Mouse (Mus musculus) heart, embryonic 15.5 days (tissue): ENCODE data around the gene Plscr1. TPM values are rescaled to one million over a fixed set of nuclear protein-coding genes. Genes with fewer than 3 reads are reported as not detected.

Experiments used
- ATAC-seq: fragments of 200-750 bp; cut with Nextera tagmentation; replicated peaks from 2 replicates; pipeline ENCODE4 v1.8.0; 2017; ENCODE audit warnings: low read depth, moderate TSS enrichment; ENCODE audit not compliant: insufficient number of reproducible peaks, insufficient read depth, low FRiP score
- H3K27ac ChIP-seq: fragments of 300-500 bp; sonication (generic); 2 replicates; pipeline ENCODE4 v1.5.1; 2015; ENCODE audit warnings: mild to moderate bottlenecking, inconsistent platforms
- H3K27me3 ChIP-seq: fragments of 300-500 bp; sonication (generic); 2 replicates; pipeline ENCODE4 v1.6.1; 2015; ENCODE audit warnings: inconsistent platforms
- H3K36me3 ChIP-seq: fragments of 300-500 bp; sonication (generic); 2 replicates; pipeline ENCODE4 v1.6.1; 2015; ENCODE audit warnings: mild to moderate bottlenecking, inconsistent platforms
- H3K4me1 ChIP-seq: fragments of 300-500 bp; sonication (generic); replicated peaks from 2 replicates; pipeline ENCODE4 v1.6.1; 2015; ENCODE audit warnings: inconsistent platforms
- H3K4me2 ChIP-seq: fragments of 300-500 bp; sonication (generic); 2 replicates; pipeline ENCODE4 v1.6.1; 2015; ENCODE audit warnings: inconsistent platforms, mild to moderate bottlenecking, moderate library complexity
- H3K4me3 ChIP-seq: fragments of 300-500 bp; sonication (generic); 2 replicates; pipeline ENCODE4 v1.5.1; 2015; ENCODE audit warnings: mild to moderate bottlenecking, inconsistent platforms
- H3K9ac ChIP-seq: fragments of 300-500 bp; sonication (generic); 2 replicates; pipeline ENCODE4 v1.6.1; 2015; ENCODE audit warnings: mild to moderate bottlenecking, inconsistent platforms
- H3K9me3 ChIP-seq: fragments of 300-500 bp; sonication (generic); replicated peaks from 2 replicates; pipeline ENCODE4 v1.6.1; 2016; ENCODE audit warnings: inconsistent platforms
- WGBS: fragments of 180-500 bp; shearing (Covaris S2); methylation state at CpG from one replicate; pipeline ENCODE4 v1.1.7; 2015; ENCODE audit warnings: mixed read lengths; 5-methylcytosine and 5-hydroxymethylcytosine counted together
- polyA plus RNA-seq: library from polyadenylated mRNA; unstranded; fragments of >200 nt; fragmentation: Nextera tagmentation; extraction: Ambion mirVana; gene quantifications from 2 replicates; pipeline ENCODE4 v1.2.1, GENCODE M21; 2015

Gene Plscr1
- polyA plus RNA-seq, 1 experiment from 2014 or later, result 25.0 TPM

GRCm38 (mm10) chr9:92282563-92283171 is 33.1 kb downstream of the Plscr1 start:
- H3K36me3 ChIP-seq, result no peaks in the 10 kb centered on the region
- no peak for ATAC-seq
- WGBS, result 58% methylated on average over 7 of the region's 7 CpGs

GRCm38 (mm10) chr9:92289675-92290074 is 40.1 kb downstream of the Plscr1 start:
- Histone ChIP-seq H3K27ac (no peak overlapping the region), H3K27me3 (no peaks in the 10 kb centered on the region), H3K4me1 (no peaks in the 10 kb centered on the region), H3K4me3 (no peak overlapping the region), H3K9ac (no peak overlapping the region), H3K9me3 (no peaks in the 10 kb centered on the region), H3K4me2 (no peak overlapping the region), H3K36me3 (peaks cover 5% of the 10 kb centered on the region; the same call in 1 of the 2 replicates)
- ATAC-seq, result no peak
- WGBS, result 53% methylated on average over 3 of the region's 3 CpGs

More at GRCm38 (mm10) chr9:92282563-92283171, 33.1 kb downstream of the Plscr1 start:
- Histone ChIP-seq H3K9me3 (no peaks in the 10 kb centered on the region), H3K27me3 (no peaks in the 10 kb centered on the region), H3K4me3 (no peak overlapping the region), H3K9ac (no peak overlapping the region), H3K4me1 (no peaks in the 10 kb centered on the region), H3K27ac (no peak overlapping the region), H3K4me2 (no peak overlapping the region)

GRCm38 (mm10) chr9:92292169-92292568 is 42.6 kb downstream of the Plscr1 start:
- Histone ChIP-seq H3K36me3 (peaks cover 6% of the 10 kb centered on the region; the same call in 1 of the 2 replicates), H3K9ac (no peak overlapping the region), H3K9me3 (no peaks in the 10 kb centered on the region), H3K4me1 (no peaks in the 10 kb centered on the region), H3K27ac (no peak overlapping the region), H3K4me3 (no peak overlapping the region), H3K27me3 (no peaks in the 10 kb centered on the region), H3K4me2 (no peak overlapping the region)
- WGBS, result 78% methylated on average over 2 of the region's 2 CpGs
- ATAC-seq, result no peak

GRCm38 (mm10) chr9:92292922-92293321 is 43.4 kb downstream of the Plscr1 start:
- WGBS, result 49% methylated on average over 3 of the region's 3 CpGs
- ATAC-seq, result no peak
- Histone ChIP-seq H3K4me2 (no peak overlapping the region), H3K27ac (no peak overlapping the region), H3K27me3 (no peaks in the 10 kb centered on the region), H3K4me1 (no peaks in the 10 kb centered on the region), H3K9ac (no peak overlapping the region), H3K4me3 (no peak overlapping the region), H3K9me3 (no peaks in the 10 kb centered on the region), H3K36me3 (peaks cover 6% of the 10 kb centered on the region; the same call in 1 of the 2 replicates)

GRCm38 (mm10) chr9:92293560-92294548 is 44.3 kb downstream of the Plscr1 start:
- no peak overlapping the region for H3K4me2 ChIP-seq
- 80% methylated on average over 2 of the region's 2 CpGs for WGBS
- peaks cover 5% of the 10 kb centered on the region; the same call in 1 of the 2 replicates for H3K4me1 ChIP-seq
- H3K27ac ChIP-seq, result no peak overlapping the region
- H3K27me3 ChIP-seq, result no peaks in the 10 kb centered on the region
- H3K9me3 ChIP-seq, result no peaks in the 10 kb centered on the region
- H3K4me3 ChIP-seq, result no peak overlapping the region
- ATAC-seq, result no peak
- H3K36me3 ChIP-seq, result 0 out of 2 replicates have a peak, but pooled peaks cover 6% of the 10 kb centered on the region
- no peak overlapping the region for H3K9ac ChIP-seq

- H3K4me1 ChIP-seq, result peaks cover 5% of the 10 kb centered on the region; the same call in 1 of the 2 replicates
- 32% methylated on average over 1 of the region's 1 CpGs for WGBS
- H3K9ac ChIP-seq, result no peak overlapping the region
- H3K27me3 ChIP-seq, result no peaks in the 10 kb centered on the region
- H3K27ac ChIP-seq, result 0 out of 2 replicates have a peak overlapping the region, but pooled peaks have one; percentile 46
- peak; percentile 53 for ATAC-seq
- 0 out of 2 replicates have a peak, but pooled peaks cover 6% of the 10 kb centered on the region for H3K36me3 ChIP-seq
- no peak overlapping the region for H3K4me2 ChIP-seq
- no peak overlapping the region for H3K4me3 ChIP-seq
- H3K9me3 ChIP-seq, result no peaks in the 10 kb centered on the region
Observed at GRCm38 (mm10) chr9:92298288-92298687, 48.7 kb downstream of the Plscr1 start.

- Histone ChIP-seq H3K9ac (no peak overlapping the region), H3K4me3 (no peak overlapping the region), H3K4me1 (peaks cover 5% of the 10 kb centered on the region; the same call in 1 of the 2 replicates), H3K36me3 (no peaks in the 10 kb centered on the region), H3K9me3 (no peaks in the 10 kb centered on the region), H3K4me2 (no peak overlapping the region), H3K27ac (no peak overlapping the region), H3K27me3 (no peaks in the 10 kb centered on the region)
- WGBS, result 52% methylated on average over 3 of the region's 3 CpGs
- ATAC-seq, result no peak
Observed at GRCm38 (mm10) chr9:92301213-92301612, 51.7 kb downstream of the Plscr1 start.

GRCm38 (mm10) chr9:92305075-92305474 is 55.5 kb downstream of the Plscr1 start:
- no peaks in the 10 kb centered on the region for H3K9me3 ChIP-seq
- WGBS, result 73% methylated on average over 8 of the region's 8 CpGs
- H3K4me2 ChIP-seq, result no peak overlapping the region
- H3K9ac ChIP-seq, result no peak overlapping the region
- no peak overlapping the region for H3K4me3 ChIP-seq
- H3K27ac ChIP-seq, result no peak overlapping the region
- H3K4me1 ChIP-seq, result no peaks in the 10 kb centered on the region
- no peak for ATAC-seq
- no peaks in the 10 kb centered on the region for H3K36me3 ChIP-seq
- H3K27me3 ChIP-seq, result no peaks in the 10 kb centered on the region

- H3K27me3 ChIP-seq, result no peaks in the 10 kb centered on the region
- H3K9ac ChIP-seq, result no peak overlapping the region
- 78% methylated on average over 8 of the region's 8 CpGs for WGBS
- H3K9me3 ChIP-seq, result no peaks in the 10 kb centered on the region
- no peaks in the 10 kb centered on the region for H3K4me1 ChIP-seq
- no peak overlapping the region for H3K4me3 ChIP-seq
- H3K36me3 ChIP-seq, result no peaks in the 10 kb centered on the region
- no peak overlapping the region for H3K27ac ChIP-seq
- H3K4me2 ChIP-seq, result no peak overlapping the region
- no peak for ATAC-seq
Observed at GRCm38 (mm10) chr9:92305620-92306220, 56.2 kb downstream of the Plscr1 start.

- Histone ChIP-seq H3K27me3 (no peaks in the 10 kb centered on the region), H3K36me3 (no peaks in the 10 kb centered on the region), H3K4me1 (no peaks in the 10 kb centered on the region), H3K9me3 (no peaks in the 10 kb centered on the region), H3K4me3 (no peak within 1 kb of the TSS), H3K4me2 (no peak within 1 kb of the TSS), H3K9ac (no peak within 1 kb of the TSS), H3K27ac (no peak within 1 kb of the TSS)
- ATAC-seq, result no peak
- WGBS, result 62% methylated on average over 1 of the region's 1 CpGs
Observed at GRCm38 (mm10) chr9:92309077-92309476, 59.5 kb downstream of the Plscr1 start, which contains the start of gene 1700057G04Rik. 1700057G04Rik (plus strand) TSS chr9:92309377.

- Histone ChIP-seq H3K4me2 (no peak overlapping the region), H3K36me3 (no peaks in the 10 kb centered on the region), H3K9ac (no peak overlapping the region), H3K4me1 (no peaks in the 10 kb centered on the region), H3K27ac (no peak overlapping the region), H3K9me3 (no peaks in the 10 kb centered on the region), H3K4me3 (no peak overlapping the region), H3K27me3 (no peaks in the 10 kb centered on the region)
- 66% methylated on average over 3 of the region's 3 CpGs for WGBS
- ATAC-seq, result no peak
Observed at GRCm38 (mm10) chr9:92316791-92317190, 67.2 kb downstream of the Plscr1 start.
